Mouse (Mus musculus) intestine, embryonic 14.5 days (tissue): ENCODE measurements around the gene Pkdrej. TPM values are rescaled to one million over a fixed set of nuclear protein-coding genes. Genes with fewer than 3 reads are reported as not detected.
"Not testable (repeated sequence)": the region's sequence is repeated elsewhere in the genome, so short reads cannot be mapped to it uniquely, and the experiment has no call there.

Experiments used
- ATAC-seq: fragments of 200-750 bp; cut with Nextera tagmentation; replicated peaks from 2 replicates; pipeline ENCODE4 v1.8.0; 2017; ENCODE audit warnings: low read depth, moderate number of reproducible peaks, moderate TSS enrichment, moderate library complexity; ENCODE audit not compliant: low FRiP score, low TSS enrichment
- DNase-seq: peaks from one replicate; pipeline ENCODE4 v3.0.0-alpha.2; 2018; ENCODE audit warnings: low spot score
- H3K27ac ChIP-seq: fragments of 300-500 bp; sonication (generic); 2 replicates; pipeline ENCODE4 v1.5.1; 2014; ENCODE audit warnings: low read depth, mild to moderate bottlenecking, control low read depth
- H3K27me3 ChIP-seq: fragments of 300-500 bp; sonication (generic); replicated peaks from 2 replicates; pipeline ENCODE4 v1.6.1; 2014; ENCODE audit warnings: low read length, control low read depth; ENCODE audit not compliant: control insufficient read depth, insufficient read depth
- H3K36me3 ChIP-seq: fragments of 300-500 bp; sonication (generic); 2 replicates; pipeline ENCODE4 v1.6.1; 2014; ENCODE audit warnings: low read length, control low read depth; ENCODE audit not compliant: control insufficient read depth, insufficient read depth
- H3K4me1 ChIP-seq: fragments of 300-500 bp; sonication (generic); replicated peaks from 2 replicates; pipeline ENCODE4 v1.6.1; 2014; ENCODE audit warnings: low read length, control low read depth, mixed read lengths; ENCODE audit not compliant: control insufficient read depth, insufficient read depth
- H3K4me2 ChIP-seq: fragments of 300-500 bp; sonication (generic); 2 replicates; pipeline ENCODE4 v1.6.1; 2014; ENCODE audit warnings: low read length
- H3K4me3 ChIP-seq: fragments of 300-500 bp; sonication (generic); 2 replicates; pipeline ENCODE4 v1.5.1; 2014; ENCODE audit warnings: low read depth, low read length, control low read depth, mixed read lengths
- H3K9ac ChIP-seq: fragments of 300-500 bp; sonication (generic); 2 replicates; pipeline ENCODE4 v1.6.1; 2014; ENCODE audit warnings: mild to moderate bottlenecking, low read length
- H3K9me3 ChIP-seq: fragments of 300-500 bp; sonication (generic); 2 replicates; pipeline ENCODE4 v1.6.1; 2016; ENCODE audit warnings: low read length, control low read depth; ENCODE audit not compliant: control insufficient read depth
- WGBS: fragments of 180-500 bp; shearing (Covaris S2); extraction: QIAGEN DNeasy Blood & Tissue Kit; methylation state at CpG from one replicate; pipeline ENCODE4 v1.1.7; 2014; 5-methylcytosine and 5-hydroxymethylcytosine counted together
- polyA plus RNA-seq: library from polyadenylated mRNA; unstranded; fragments of >200 nt; fragmentation: Nextera tagmentation; extraction: Ambion mirVana; gene quantifications from 2 replicates; pipeline ENCODE4 v1.2.1, GENCODE M21; 2014

The Pkdrej gene
- polyA plus RNA-seq, 1 experiment from 2014 or later = 0.37 TPM

DNA sequence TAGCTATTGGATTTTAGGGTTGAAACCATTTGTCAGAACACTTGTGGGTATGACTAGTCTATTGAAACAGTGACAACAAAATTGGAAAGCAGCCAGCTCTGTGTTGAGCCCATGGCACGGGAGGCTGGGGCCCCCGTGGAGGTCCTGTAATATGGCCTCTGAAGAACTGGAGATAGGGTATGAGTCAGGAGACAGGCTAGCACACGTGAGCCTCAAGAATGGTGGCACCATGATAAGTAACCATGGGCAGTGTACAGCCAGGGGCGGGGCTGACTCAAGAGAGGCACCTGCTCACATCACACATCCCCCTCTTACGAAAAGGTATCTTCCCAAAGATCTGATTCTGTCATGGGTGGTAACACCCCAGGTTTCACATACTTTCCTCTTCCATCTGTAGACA lies 34.8 kb downstream of the Pkdrej start:
- no peaks in the 10 kb centered on the region for H3K9me3 ChIP-seq
- no peak overlapping the region for H3K9ac ChIP-seq
- H3K4me3 ChIP-seq = no peak overlapping the region
- 74% methylated on average over 5 of the region's 5 CpGs for WGBS
- no peaks in the 10 kb centered on the region for H3K36me3 ChIP-seq
- DNase-seq (no peak), ATAC-seq (no peak)
- H3K27me3 ChIP-seq = no peaks in the 10 kb centered on the region
- no peak overlapping the region for H3K27ac ChIP-seq
- no peaks in the 10 kb centered on the region for H3K4me1 ChIP-seq
- H3K4me2 ChIP-seq = no peak overlapping the region

DNA sequence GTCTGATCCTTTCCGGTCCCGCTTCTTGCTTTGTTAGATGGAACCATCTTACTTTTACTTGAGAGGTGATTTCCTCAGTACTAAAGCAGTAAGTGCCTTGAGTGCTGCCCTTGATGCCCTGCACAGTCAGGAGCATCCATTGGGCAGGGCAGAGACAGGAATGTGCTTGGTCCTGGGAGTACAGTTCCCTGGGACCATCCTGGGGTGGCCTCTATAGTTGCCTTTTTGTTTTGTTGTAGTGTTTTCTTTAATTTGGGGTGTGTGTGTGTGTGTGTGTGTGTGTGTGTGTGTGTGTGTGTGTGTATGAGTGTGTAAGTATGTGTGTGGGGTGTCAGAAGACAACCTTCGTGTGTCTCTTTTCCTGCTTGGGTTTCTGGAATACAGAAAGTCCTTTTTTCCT lies 37.2 kb downstream of the Pkdrej start:
- Histone ChIP-seq H3K36me3 (no peaks in the 10 kb centered on the region), H3K4me3 (no peak overlapping the region), H3K27me3 (no peaks in the 10 kb centered on the region), H3K9ac (no peak overlapping the region), H3K4me1 (no peaks in the 10 kb centered on the region), H3K4me2 (no peak overlapping the region), H3K27ac (no peak overlapping the region), H3K9me3 (no peaks in the 10 kb centered on the region)
- 88% methylated on average over 3 of the region's 3 CpGs for WGBS
- ATAC-seq (no peak), DNase-seq (no peak)

DNA sequence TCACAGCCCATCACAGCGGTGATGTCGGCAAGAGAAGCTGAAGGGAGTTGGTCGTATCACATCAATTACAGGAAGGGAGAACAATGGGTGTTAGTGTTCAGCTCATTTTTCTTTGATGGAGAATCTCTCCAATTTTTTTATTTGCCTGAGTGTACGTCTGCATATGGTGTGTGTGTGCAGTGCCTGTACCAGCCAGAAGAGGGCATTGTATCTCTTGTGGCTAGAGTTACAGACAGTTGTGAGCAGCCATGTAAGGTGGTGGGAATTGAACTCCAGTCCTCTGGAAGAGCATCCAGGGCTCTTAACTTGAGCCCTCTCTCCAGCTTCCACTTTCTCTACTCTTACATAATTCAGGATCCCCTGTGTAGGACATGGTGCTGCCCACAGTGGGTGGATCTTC lies 38.4 kb downstream of the Pkdrej start:
- H3K27ac ChIP-seq = no peak overlapping the region
- no peak overlapping the region for H3K4me2 ChIP-seq
- WGBS = 88% methylated on average over 4 of the region's 4 CpGs
- DNase-seq (no peak), ATAC-seq (no peak)
- H3K4me1 ChIP-seq = no peaks in the 10 kb centered on the region
- no peaks in the 10 kb centered on the region for H3K36me3 ChIP-seq
- no peak overlapping the region for H3K9ac ChIP-seq
- H3K27me3 ChIP-seq = no peaks in the 10 kb centered on the region
- no peaks in the 10 kb centered on the region for H3K9me3 ChIP-seq
- H3K4me3 ChIP-seq = no peak overlapping the region

DNA sequence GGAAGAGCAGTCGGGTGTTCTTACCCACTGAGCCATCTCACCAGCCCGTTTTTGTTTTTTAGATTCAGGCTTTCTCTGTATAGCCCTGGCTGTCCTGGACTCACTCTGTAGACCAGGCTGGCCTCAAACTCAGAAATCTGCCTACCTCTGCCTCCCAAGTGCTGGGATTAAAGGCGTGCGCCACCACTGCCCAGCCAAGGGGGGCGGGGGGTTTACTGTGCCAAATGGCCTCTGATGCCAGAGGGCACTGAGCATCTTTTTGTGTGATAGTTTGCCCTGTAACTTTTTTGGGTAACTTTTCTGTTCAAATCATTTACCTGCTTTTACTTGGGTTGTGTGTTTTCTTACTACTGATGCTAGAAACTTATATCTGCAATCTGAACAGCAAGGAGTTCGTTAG lies 42.6 kb downstream of the Pkdrej start:
- not testable (repeated sequence) for H3K9ac ChIP-seq, H3K4me1 ChIP-seq, DNase-seq, ATAC-seq, H3K9me3 ChIP-seq, H3K4me3 ChIP-seq, H3K4me2 ChIP-seq, H3K36me3 ChIP-seq, H3K27ac ChIP-seq, H3K27me3 ChIP-seq
- WGBS = 88% methylated on average over 6 of the region's 6 CpGs

DNA sequence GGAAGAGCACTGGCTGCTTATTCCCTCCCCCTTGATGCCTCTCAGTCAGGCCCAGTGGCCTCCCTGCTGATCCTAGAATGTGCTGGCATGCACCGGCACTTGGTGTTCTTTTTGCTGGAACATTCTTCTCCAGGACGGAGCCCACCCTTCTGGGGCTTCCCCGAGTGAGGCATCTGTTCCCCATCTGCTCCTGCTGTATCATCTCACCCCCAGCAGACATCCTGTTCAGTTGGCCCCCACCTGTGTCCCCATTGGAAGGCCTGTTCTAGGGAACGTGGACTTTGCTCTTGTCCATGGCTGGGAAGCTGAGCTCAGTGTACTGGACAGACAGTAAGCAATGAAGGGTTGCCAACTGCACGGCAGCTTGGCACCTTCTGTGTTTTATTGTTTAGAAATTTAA lies 44.8 kb downstream of the Pkdrej start:
- Histone ChIP-seq H3K9ac (no peak overlapping the region), H3K4me1 (no peaks in the 10 kb centered on the region), H3K4me2 (no peak overlapping the region), H3K4me3 (no peak overlapping the region), H3K9me3 (no peaks in the 10 kb centered on the region), H3K27ac (no peak overlapping the region), H3K27me3 (no peaks in the 10 kb centered on the region), H3K36me3 (no peaks in the 10 kb centered on the region)
- ATAC-seq = no peak
- DNase-seq = no peak
- WGBS = 82% methylated on average over 5 of the region's 5 CpGs

DNA sequence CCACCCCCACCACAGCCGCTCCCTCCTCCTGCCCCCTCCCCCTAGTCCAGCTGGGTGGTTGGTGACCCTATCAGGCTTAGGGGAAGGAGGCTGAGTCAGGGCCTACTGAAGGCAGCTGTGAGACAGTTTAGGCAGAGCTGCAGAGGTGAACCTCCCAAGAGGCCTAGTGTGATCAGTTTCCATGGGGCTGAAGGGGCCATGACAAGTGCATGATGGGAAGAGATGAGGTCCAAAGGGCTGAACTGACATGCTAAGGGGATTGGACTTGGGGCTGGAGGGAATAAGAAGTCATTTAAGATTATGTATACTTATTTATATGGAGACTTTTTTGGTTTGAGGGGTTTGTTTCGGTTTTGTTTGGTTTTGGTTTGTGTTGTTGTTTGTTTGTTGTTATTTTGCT lies 45.3 kb downstream of the Pkdrej start:
- ATAC-seq (no peak), DNase-seq (no peak)
- H3K4me1 ChIP-seq = no peaks in the 10 kb centered on the region
- no peaks in the 10 kb centered on the region for H3K36me3 ChIP-seq
- no peak overlapping the region for H3K9ac ChIP-seq
- no peak overlapping the region for H3K4me3 ChIP-seq
- no peaks in the 10 kb centered on the region for H3K9me3 ChIP-seq
- no peak overlapping the region for H3K27ac ChIP-seq
- WGBS = 53% methylated on average over 2 of the region's 2 CpGs
- no peaks in the 10 kb centered on the region for H3K27me3 ChIP-seq
- no peak overlapping the region for H3K4me2 ChIP-seq

DNA sequence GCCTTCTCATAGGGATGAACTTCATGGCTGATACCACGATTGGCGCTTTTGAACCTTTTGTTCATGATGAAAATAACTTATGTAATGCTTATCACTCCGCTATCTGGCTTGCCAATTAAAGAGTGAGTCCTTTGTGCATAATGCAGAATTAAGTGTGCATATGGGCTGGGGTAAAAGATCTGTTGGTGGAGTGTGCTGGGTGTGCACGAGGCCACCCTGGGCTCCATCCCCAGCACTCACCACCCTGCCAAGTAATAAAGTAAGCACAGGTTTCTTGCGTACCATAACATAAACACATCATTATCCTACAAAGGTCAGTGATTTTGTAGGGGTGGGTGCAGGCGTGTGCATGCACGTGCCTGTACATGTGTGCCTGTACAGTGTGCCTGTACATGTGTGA lies 46.5 kb downstream of the Pkdrej start:
- DNase-seq (no peak), ATAC-seq (no peak)
- H3K4me3 ChIP-seq = no peak overlapping the region
- no peak overlapping the region for H3K4me2 ChIP-seq
- H3K27ac ChIP-seq = no peak overlapping the region
- no peaks in the 10 kb centered on the region for H3K9me3 ChIP-seq
- H3K27me3 ChIP-seq = no peaks in the 10 kb centered on the region
- H3K36me3 ChIP-seq = no peaks in the 10 kb centered on the region
- no peaks in the 10 kb centered on the region for H3K4me1 ChIP-seq
- WGBS = 78% methylated on average over 7 of the region's 7 CpGs
- no peak overlapping the region for H3K9ac ChIP-seq

DNA sequence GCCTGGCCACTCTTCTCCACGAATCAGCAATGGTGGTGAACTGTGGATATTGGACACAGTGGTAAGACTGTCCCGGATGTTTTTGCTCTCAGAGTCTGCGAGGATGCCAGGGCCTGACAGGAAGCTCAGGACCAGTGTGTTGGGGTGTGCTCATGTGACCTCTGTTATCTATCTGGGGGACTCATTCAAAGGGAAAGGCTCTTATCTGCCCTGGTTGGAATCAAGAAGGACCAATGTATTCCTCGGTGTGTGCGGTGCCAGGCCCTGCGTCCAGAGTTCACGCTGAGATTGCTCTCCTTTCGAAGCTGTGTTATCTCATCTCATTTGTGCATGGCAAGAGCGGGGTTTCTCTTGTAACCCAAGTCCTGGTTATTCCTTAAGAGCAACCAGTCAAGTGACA lies 47.1 kb downstream of the Pkdrej start:
- no peak for ATAC-seq
- no peak overlapping the region for H3K4me3 ChIP-seq

DNA sequence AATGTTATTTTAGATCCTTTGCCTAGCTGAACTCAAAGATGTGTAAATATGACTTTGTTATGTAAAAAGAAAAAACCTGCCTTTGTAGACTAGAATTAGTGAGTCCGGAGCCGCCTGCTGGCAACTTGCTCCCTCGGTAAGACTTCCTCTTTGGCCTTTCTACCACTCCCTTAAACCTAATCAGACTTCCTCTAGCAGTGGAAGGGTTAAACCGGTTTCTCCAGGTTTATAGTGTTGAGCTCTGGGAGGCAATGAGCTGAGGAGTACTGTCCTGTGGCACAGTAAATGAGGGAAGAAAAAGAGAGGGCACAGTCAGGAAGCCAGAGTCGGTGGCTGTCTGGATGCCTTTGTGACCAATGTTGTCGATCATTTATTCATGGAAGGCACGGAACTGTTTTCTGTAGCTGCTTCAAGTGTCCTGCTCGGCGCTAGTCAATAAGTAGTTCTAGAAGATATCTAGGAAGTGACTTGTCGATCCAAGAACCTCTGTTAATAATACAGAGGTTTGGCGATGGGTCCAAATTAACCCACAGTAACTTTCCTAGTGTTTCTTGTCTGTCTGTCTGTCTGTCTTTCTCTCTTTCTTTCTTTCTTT lies 49.3 kb downstream of the Pkdrej start:
- Histone ChIP-seq H3K9me3 (no peaks in the 10 kb centered on the region), H3K27me3 (no peaks in the 10 kb centered on the region), H3K9ac (no peak overlapping the region), H3K4me1 (no peaks in the 10 kb centered on the region), H3K36me3 (no peaks in the 10 kb centered on the region), H3K27ac (no peak overlapping the region), H3K4me2 (no peak overlapping the region), H3K4me3 (no peak overlapping the region)
- 66% methylated on average over 11 of the region's 11 CpGs for WGBS
- DNase-seq (no peak), ATAC-seq (no peak)

More for the DNA sequence above, 47.1 kb downstream of the Pkdrej start:
- Histone ChIP-seq H3K9me3 (no peaks in the 10 kb centered on the region), H3K36me3 (no peaks in the 10 kb centered on the region), H3K9ac (no peak overlapping the region), H3K4me1 (no peaks in the 10 kb centered on the region), H3K4me2 (no peak overlapping the region), H3K27ac (no peak overlapping the region), H3K27me3 (no peaks in the 10 kb centered on the region)
- no peak for DNase-seq
- whole genome bisulfite sequencing = 82% methylated on average over 9 of the region's 9 CpGs
